Mouse (Mus musculus): ENCODE measurements around the gene Prl7c1. TPM values are rescaled to one million over a fixed set of nuclear protein-coding genes. Genes with fewer than 3 reads are reported as not detected.
"Not testable (repeated sequence)": the region's sequence is repeated elsewhere in the genome, so short reads cannot be mapped to it uniquely, and the experiment has no call there.

Prl7c1 gene
- not detected for total RNA-seq (2021)

- intact Hi-C loops (cut with DNase I); DNase-seq (ENCODE audit: low spot score): not testable (repeated sequence)
Measured at GRCm38 (mm10) chr13:27780704-27781103, at the start of gene Prl7c1. Gene Prl7c1, minus strand, starts transcription at chr13:27780804.

GRCm38 (mm10) chr13:27802765-27803164 lies 22.2 kb upstream of the Prl7c1 start:
- intact Hi-C loops (cut with DNase I), result no loop called here

GRCm38 (mm10) chr13:27801354-27801753 lies 20.8 kb upstream of the Prl7c1 start, which contains the start of gene Prl2a1:
Gene Prl2a1, plus strand, starts transcription at chr13:27801654.
- DNase-seq (ENCODE audit: low spot score), result no peak

More at GRCm38 (mm10) chr13:27802765-27803164, 22.2 kb upstream of the Prl7c1 start:
- no peak for DNase-seq (ENCODE audit: low spot score)

GRCm38 (mm10) chr13:27799303-27799702 lies 18.7 kb upstream of the Prl7c1 start:
- intact Hi-C loops (cut with DNase I), result no loop called here
- no peak for DNase-seq (ENCODE audit: low spot score)

More at GRCm38 (mm10) chr13:27801354-27801753, 20.8 kb upstream of the Prl7c1 start, which contains the start of gene Prl2a1:
- intact Hi-C loops (cut with DNase I), result no loop called here

- DNase-seq (ENCODE audit: low spot score), result no peak
- intact Hi-C loops (cut with DNase I), result no loop called here
Measured at GRCm38 (mm10) chr13:27734512-27735186, 46.0 kb downstream of the Prl7c1 start.

GRCm38 (mm10) chr13:27730286-27730959 lies 50.2 kb downstream of the Prl7c1 start:
- intact Hi-C loops (cut with DNase I), result not testable (repeated sequence)

GRCm38 (mm10) chr13:27725057-27725456 lies 55.5 kb downstream of the Prl7c1 start:
- DNase-seq (ENCODE audit: low spot score); intact Hi-C loops (cut with DNase I): not testable (repeated sequence)

More at GRCm38 (mm10) chr13:27730286-27730959, 50.2 kb downstream of the Prl7c1 start:
- DNase-seq (ENCODE audit: low spot score), result not testable (repeated sequence)

Other genes with a start within 250 kb of the Prl7c1 start
- not detected for gene Prl8a9, start 216.2 kb downstream of the Prl7c1 start, total RNA-seq (2021)
- gene Prl8a1, start 198.6 kb downstream of the Prl7c1 start, total RNA-seq (2021), result not detected
- gene Prl7b1, start 170.2 kb downstream of the Prl7c1 start, total RNA-seq (2021), result not detected
- gene Prl7a1, start 138.3 kb downstream of the Prl7c1 start, total RNA-seq (2021), result not detected
- gene Prl7a2, start 112.8 kb downstream of the Prl7c1 start, total RNA-seq (2021), result not detected
- not detected for gene Prl7d1, start 64.1 kb downstream of the Prl7c1 start, total RNA-seq (2021)
- gene Prl2a1, start 20.9 kb upstream of the Prl7c1 start, total RNA-seq (2021), result not detected
- not detected for gene Prl2c1, start 68.5 kb upstream of the Prl7c1 start, total RNA-seq (2021)
- gene Prl4a1, start 235.4 kb upstream of the Prl7c1 start, total RNA-seq (2021), result not detected

All from heart, postnatal 25 days (tissue).